Mouse (Mus musculus) heart, postnatal 14 days (tissue): ENCODE results near the gene Hoxb1. TPM values are rescaled to one million over a fixed set of nuclear protein-coding genes. Genes with fewer than 3 reads are reported as not detected.

Experiments
- DNase-seq, 2 experiments: peaks; one replicate each; pipeline ENCODE4 v3.0.0; 2021 to 2022
- intact Hi-C: fragments of 180-260 bp; cut with DNase I; formaldehyde crosslinking; loops from one replicate; pipeline ENCODE4 v1.15.1; 2025
- long read RNA-seq, 2 experiments: library from polyadenylated mRNA; stranded (forward); transcript quantifications; one replicate each; pipeline ENCODE4 v2.0.0; 2021
- total RNA-seq, 2 experiments: library from RNA; stranded (reverse); gene quantifications; 2 replicates each; pipeline ENCODE4 v1.2.3; 2021

Hoxb1 gene
- total RNA-seq = not detected
- long read RNA-seq, experiment 1 = 0 reads
- long read RNA-seq, experiment 2 = 0 reads

DNA sequence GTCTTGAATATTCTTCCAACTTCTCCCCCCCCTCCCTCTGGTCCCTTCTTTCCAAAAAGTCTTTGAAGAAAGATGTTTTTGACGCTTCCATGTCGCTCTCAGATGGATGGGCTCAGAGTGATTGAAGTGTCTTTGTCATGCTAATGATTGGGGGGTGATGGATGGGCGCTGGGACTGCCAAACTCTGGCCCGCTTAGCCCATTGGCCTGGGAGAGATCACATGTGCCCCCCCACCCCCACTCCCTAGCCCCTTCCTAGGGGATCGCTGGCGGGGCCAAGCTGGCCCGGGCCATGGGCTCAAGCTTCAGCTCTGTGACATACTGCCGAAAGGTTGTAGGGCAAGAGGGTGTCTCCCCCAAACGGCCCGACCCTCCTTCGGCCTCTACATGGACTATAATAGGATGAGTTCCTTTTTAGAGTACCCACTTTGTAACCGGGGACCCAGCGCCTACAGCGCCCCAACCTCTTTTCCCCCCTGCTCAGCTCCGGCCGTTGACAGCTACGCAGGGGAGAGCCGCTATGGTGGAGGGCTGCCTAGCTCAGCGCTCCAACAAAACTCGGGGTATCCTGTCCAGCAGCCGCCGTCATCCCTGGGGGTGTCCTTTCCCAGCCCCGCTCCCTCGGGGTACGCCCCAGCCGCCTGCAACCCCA lies at the start of gene Hoxb1:
Hoxb1 (plus strand) TSS at position 312 of the 651 bp plus-strand sequence.
- DNase-seq = no peak
- intact Hi-C loops = no loop called here

DNA sequence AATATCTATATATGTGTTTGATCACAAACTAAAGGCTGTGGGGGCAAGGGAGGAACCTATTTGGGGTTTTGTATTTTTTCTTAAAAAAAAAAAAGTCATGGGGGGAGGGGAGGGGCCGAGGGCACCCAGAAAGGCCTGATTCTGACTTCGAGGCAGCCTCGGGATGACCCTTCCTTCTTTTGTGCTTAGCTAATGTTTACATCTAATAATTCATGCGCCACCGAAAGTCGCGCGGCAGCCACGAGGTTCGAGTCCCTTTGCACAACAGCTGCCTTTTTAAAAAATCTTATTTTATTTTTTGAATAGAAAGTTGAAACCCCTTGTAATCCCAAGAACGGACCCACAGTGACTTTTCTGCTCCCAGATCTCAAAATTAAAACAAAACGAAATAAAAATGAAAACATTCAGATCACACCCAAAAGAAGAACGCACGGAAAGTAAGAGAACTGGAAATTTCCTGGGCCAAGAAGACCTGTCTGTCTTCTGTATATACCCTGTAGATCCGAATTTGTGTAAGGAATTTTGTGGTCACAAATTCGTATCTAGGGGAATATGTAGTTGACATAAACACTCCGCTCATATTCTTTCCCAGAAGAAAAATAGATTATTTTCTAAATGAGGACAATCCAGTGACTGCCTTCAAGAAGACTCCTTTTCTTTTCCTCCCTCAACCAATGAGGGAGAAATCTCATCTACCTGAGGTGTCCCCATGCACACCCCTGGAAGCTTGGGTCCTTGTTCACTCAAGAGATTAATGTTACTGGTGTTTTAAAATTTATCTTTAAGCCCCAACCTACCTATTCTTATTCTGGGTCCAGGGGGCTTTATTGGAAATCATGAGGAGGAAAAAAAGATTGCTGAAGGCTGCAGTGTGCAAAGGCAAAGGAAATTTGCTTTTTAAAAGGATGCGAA lies 48.6 kb upstream of the Hoxb1 start:
- DNase-seq = no peak
- intact Hi-C loops = loop anchor here (5.0 kb wide), 1 partner anchor 35 kb away; the partner anchor contains the start of gene Hoxb2

DNA sequence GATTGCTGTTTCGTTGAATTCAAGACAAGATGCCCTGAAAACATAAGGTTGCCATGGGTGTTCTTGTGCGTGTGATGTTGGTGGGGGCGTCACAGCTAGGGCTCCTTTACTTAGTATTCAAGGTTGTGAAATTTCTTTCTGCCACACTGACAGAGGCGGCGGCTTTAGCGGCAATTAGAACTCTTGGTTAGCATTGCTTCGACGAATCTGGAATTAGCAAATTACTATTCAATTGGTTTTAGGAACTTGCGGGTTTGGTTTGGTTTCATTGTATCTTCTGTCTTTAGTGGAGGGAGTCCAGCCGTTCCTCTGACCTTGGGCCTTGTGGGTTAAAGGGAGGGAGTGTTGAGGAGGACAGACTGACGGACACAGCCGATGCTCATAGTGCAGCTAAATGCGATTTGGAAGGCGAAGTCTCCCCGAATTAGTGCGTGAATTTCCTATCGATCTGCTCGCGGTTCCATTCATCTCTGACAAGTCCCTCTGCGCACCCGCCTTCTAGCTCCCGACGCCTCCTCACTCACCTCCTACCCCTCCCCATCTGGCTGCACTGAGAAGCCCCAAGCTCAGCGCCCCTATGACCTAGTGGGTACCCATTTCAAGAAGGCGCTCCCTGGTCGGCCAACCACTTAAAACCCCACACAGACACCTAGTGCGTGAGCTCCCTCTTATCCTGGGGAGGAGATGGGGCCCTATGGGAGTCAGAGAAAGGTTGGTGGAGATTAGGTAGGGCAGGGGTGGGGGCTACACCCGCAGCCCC lies 47.8 kb upstream of the Hoxb1 start, which contains the start of gene Hoxb4:
Hoxb4 (plus strand) TSS at position 660 of the 760 bp plus-strand sequence.
- intact Hi-C loops = loop anchor here (5.0 kb wide), 1 partner anchor 35 kb away; the partner anchor contains the start of gene Hoxb2
- no peak for DNase-seq

DNA sequence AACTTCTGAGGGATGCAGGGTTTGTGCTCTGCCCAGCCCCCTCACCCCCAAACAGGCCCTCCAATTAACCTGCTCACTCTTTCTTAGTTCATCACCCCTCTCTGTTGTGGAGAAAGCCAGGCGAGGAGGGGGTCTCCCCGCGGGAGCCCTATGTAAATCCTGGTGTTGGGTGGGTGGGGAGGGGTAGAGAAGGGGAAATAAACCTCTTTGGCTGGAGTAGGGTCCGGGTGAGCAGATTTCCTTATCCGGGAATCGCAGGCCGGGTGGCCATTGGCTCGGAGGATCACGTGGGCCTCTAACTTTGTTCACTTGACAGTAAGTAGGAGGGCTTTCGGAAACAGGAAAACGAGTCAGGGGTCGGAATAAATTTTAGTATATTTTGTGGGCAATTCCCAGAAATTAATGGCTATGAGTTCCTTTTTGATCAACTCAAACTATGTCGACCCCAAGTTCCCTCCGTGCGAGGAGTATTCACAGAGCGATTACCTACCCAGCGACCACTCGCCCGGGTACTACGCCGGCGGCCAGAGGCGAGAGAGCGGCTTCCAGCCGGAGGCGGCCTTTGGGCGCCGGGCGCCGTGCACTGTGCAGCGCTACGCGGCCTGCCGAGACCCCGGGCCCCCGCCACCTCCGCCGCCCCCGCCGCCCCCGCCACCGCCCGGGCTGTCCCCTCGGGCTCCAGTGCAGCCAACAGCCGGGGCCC lies 47.0 kb upstream of the Hoxb1 start:
- peak; percentile 41 to 49 for DNase-seq
- intact Hi-C loops = loop anchor here (5.0 kb wide), 1 partner anchor 34 kb away; the partner anchor contains the start of gene Hoxb2

DNA sequence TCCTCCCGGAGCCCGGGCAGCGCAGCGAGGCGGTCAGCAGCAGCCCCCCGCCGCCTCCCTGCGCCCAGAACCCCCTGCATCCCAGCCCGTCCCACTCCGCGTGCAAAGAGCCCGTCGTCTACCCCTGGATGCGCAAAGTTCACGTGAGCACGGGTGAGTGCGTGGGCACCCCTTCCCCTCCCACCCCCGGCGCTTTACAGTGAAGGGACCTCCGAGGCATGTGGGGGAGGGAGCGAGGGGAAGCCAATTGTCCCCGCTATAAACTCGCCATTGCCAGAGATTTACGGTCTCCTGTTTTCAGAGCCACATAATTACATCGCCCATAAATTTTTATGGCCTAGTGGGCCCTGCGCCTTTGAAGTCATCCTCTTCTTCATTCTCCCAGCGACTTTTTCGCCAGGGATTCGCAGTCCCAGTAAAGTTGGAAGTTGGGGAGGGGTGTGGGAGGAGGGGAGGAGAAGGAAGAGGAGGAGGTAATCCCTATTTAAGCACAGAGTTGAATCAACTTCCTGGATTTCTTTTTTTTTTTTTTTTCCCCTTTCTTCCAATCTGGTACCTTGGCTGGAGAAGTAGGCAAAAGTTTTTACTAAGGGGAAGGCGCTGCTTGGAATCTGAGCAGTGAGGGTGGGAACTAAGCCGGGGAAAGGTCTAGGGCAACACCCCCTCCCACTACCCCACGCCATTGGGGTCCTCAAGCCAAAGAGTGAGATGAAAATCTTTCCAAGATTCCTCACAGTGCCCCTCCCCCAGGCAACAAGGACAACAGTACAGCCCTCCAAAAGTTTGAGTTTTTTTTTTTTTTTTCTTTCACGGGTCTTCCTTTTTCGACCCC lies 46.3 kb upstream of the Hoxb1 start:
- no peak for DNase-seq
- intact Hi-C loops = loop anchor here (5.0 kb wide), 1 partner anchor 33 kb away; the partner anchor contains the start of gene Hoxb2

DNA sequence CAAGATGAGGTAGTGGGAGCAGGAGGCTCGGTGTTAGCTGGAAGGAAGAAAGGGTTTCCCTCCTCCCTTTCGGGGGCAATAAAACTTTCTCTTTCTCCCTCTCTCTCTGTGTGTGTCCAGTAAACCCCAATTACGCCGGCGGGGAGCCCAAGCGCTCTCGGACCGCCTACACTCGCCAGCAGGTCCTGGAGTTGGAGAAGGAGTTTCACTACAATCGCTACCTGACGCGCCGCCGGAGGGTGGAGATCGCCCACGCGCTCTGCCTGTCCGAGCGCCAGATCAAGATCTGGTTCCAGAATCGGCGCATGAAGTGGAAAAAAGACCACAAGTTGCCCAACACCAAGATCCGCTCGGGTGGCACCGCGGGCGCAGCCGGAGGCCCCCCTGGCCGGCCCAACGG lies 45.6 kb upstream of the Hoxb1 start:
- DNase-seq = peak in 1 of 2 experiments; percentile 35

DNA sequence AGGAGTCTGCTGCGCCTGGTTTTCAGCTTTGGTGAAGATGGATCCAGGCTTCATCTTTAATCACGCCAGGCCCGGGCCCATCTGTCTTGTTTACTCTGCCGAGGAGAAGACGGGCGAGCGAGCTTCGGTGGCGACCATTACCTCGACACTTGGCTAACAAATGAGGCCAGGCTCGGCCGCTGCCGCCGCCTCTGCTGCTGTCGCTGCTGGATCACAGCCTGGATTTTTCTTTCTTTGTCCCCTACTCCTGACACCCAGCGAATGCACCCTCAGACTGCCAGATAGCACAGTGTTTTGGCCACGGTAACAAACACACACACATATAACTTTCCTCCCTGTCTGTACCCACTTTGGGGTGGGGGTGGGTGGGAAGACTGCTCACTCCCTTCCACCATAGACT lies 44.9 kb upstream of the Hoxb1 start:
- no peak for DNase-seq
- intact Hi-C loops = no loop called here

More for the DNA sequence above, 45.6 kb upstream of the Hoxb1 start:
- intact Hi-C loops = loop anchor here (5.0 kb wide), 1 partner anchor 32 kb away; the partner anchor contains the start of gene Hoxb2

DNA sequence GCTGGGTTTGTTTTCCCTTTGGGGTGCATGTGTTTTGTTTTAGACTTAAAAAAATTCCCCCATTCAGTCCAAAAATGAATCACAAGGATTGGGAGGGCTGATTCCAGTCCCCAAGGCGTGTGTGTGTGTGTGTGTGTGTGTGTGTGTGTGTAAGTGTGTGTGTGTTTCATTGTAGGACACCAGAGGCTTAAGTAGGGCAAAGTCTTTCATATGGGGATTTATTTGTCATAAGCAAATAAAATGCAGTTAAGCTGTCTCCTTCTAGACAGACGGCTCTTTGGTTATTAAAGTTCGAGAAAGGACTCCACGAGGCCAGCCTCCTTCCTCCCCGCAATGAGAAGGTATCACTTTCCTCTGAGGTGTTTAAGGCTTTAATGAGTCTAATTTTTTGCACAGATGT lies 43.7 kb upstream of the Hoxb1 start:
- no peak for DNase-seq
- intact Hi-C loops = no loop called here

DNA sequence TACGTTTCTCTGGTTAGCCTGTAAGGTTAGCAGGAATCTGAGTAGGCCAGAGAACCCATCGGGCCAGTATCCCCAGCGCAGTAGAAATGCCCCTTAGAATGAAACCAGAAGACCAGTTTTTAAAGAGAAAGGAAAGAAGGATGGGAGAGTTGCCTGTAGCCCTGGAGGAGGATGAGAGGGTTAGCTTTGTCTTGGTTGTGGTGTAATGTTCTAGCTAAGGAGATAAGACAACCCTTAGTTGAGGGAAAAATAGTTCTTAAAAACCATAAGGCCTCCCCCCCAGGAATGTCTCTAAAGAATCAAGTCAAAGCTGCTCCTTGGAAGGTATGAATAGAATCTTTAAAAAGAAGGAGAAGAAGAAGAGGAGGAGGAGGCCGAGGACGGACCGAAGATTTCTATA lies 42.8 kb upstream of the Hoxb1 start:
- no peak for DNase-seq
- intact Hi-C loops = no loop called here

DNA sequence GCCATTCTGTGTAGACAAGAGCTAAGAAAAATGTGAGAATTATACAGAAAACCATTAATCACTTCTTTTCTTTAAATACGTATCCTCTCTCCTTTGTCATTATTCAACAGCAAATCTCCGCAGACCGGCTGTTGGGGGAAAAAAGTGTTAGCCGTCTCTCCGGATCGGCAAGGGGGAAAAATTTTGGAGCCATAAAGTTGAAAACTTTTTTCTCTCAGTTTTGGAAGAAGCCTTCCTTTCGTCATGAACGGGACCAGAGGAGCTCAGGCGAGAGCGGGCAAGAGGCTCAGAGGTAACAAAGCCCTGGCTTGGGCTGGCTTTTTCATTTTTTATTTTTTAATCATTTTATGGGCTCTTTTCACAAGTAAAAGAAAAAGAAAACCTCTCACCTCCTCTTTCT lies 42.4 kb upstream of the Hoxb1 start, which contains the start of gene Hoxb3:
Hoxb3 (plus strand) TSS at position 173 of the 400 bp plus-strand sequence.
- intact Hi-C loops = no loop called here
- DNase-seq = no peak

DNA sequence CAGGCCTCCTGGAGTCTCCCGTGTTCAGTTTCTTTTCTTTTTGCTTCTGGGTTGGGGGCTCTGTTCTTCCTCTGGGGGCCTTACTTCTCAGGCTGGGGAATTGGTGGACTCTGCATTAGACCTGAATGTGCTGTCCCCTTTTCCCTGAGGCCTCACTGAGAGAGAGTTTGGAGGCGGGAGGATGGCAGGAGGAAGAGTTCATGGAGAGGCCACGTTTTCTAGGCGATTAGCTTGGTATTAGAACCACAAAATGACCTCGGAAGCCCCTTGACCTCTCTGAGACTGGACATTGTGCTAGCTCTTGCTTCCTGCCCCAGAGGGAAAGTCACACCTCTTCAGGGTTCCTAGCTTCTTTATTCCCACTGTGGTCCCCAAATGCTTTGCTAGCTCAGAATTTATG lies 41.4 kb upstream of the Hoxb1 start:
- no peak for DNase-seq
- intact Hi-C loops = no loop called here

DNA sequence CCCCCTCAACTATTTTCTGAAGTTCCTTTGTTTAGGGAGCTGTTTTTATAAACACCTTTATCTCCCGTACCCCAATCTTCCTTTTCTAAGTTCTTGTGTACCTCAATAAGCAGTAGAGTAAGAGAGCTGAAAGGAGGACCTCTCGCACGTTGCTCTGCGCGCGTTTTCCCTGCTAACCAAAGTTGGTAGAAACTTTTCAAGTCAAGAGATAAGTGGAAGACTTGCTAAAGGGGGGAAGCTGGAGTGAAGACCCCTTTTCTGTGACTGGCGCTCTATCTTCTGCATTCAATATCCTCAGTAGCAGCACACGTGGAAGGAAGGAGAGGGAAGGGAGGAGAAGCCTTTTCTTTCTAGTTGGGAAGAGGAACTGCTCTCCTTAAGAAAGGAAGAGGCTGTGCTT lies 40.6 kb upstream of the Hoxb1 start:
- intact Hi-C loops = no loop called here
- DNase-seq = no peak

DNA sequence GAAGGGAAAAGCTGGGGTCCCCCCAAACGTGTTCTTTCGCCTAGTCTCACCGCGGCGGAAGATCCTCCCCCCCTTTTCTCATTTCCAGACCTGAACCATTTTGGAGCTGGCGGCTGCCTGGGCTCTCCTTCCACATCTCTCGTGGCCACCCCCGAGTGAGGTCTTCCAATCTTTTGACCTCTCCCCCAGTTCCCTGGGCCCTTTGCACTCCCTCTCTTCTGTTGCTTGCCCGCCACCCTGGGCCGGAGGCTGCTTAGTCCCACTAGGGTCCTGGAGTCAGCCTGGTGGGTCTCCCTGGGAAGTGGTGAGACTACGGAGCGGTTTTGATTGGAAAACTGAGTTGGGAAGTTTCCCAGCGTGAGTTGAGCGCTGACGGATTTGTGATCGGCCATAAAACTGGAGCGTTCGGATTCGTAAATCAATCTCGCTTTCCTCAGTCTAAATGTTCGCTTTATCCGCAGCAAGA lies 39.8 kb upstream of the Hoxb1 start:
- intact Hi-C loops = no loop called here
- DNase-seq = no peak

DNA sequence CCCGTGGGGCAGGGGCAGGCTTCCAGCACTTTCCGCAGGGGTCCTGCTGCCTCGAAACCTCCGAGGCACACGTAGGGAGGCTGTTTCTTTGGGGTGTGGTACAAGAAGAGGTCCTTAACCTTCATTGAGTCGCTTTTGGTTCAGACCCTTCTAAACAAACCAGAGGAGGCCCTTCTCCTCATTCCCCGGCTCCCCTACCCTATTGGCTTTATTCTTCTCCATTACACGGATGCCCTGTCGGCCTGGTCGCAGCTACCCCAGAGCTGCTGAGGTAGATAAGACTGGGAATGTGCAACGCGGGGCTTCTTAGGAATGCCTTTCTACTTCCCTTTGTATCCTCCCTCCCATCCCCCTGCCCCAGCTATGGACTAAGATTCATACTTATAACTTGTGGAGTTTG lies 38.8 kb upstream of the Hoxb1 start:
- DNase-seq = no peak
- intact Hi-C loops = no loop called here

DNA sequence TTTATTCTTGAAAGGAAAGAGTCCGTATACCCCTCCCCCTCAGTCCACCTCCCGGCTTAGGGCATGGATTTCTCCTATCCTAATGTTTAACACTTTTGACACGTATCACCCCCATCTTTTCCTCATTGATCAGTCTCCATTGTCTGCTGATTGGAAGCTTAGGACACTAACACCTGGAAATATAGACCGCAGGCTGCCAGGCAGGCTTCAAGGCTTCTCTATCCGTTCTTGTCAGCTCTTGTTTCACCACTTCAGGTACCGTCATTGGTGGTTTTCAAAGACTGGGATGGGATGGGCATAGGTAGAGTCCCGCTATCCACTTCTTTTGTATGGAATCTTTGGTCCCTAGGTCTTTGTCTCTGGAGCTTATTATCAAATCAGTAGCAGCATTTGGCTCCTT lies 38.4 kb upstream of the Hoxb1 start:
- no peak for DNase-seq
- intact Hi-C loops = no loop called here

DNA sequence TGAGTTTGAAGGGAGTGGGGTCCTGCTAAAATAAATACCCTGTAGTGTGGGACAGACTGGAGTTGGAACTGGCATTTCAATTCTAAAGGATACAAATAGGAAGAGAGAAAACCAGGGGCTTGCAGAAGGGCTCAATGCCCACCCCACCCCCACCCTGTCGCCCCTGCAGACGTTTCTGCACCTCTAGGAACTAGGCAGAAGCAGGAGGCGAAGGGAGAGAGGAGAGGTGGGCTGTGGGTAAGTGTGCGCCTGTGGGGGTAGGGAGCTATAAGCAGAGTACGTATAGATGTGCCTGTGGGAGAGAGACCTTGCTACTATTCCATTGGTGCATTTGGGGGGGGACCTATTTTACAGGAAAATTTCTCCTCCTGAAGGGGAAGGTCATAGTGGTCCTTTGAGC lies 37.8 kb upstream of the Hoxb1 start:
- intact Hi-C loops = no loop called here
- DNase-seq = no peak

DNA sequence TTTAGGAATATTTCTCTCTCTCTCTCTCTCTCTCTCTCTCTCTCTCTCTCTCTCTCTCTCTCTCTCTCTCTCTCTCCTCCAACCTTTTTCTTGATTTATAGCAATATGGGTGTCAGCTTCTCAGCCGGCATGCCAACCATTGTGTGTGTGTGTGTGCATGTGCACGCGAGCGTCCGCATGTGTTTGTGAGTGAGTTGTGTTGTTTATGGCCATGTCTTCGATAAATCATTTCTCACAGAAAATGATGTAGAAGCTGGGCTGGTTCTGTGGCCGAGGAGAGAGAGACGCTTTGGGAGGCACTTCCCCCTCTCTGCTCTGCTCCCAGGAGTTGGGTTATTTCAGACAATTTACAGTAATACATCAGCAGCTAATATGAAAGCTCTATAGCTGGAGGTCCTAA lies 36.9 kb upstream of the Hoxb1 start:
- DNase-seq = no peak
- intact Hi-C loops = no loop called here

DNA sequence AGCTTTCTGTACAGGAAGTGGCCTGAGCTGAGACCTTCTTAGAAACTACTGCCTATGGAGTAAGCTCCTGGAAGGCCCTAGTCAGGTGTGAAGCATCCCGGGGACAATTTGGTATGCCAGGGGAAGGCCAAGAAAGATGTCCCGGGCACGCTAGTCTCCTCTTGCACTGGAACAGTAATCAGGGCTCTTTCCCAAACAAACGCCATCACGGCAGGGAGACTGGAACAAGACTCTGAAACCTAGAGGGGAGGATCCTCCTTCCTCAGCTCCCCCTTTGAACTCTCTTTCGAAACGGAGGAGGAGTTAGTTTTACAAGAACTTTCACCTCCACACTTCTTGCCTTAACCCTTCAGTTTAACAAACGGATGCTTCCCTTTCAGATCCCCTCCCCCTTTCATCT lies 33.4 kb upstream of the Hoxb1 start:
- DNase-seq = no peak
- intact Hi-C loops = no loop called here

DNA sequence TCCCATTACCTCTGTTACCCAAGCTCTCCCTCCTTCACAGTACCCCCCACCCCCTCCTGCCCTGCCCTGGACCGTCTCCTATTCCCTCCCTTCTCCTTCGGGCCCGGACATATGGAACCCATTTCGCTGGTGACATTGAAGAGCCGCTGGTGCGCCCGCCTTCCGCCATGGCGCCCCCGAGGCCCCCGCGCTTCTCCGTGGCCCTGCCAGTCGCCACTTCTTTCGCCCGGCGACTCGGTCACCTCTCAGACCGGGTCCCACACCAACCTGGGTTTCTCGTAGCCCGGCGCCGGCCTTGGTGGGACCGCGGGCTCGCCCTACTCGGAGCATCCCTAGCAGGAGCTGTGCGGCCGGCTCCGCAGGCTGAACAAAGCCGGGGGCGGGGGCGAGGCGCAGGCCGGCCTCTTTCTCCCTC lies 32.9 kb upstream of the Hoxb1 start:
- DNase-seq = no peak
- intact Hi-C loops = no loop called here
